Mouse (Mus musculus) ovary, postnatal 36 days (tissue): ENCODE measurements around the gene Cit.

Source experiments
- DNase-seq: peaks from one replicate; pipeline ENCODE4 v3.0.0; 2022; ENCODE audit warnings: low spot score, mixed read lengths

Gene Cit

GRCm38 (mm10) chr5:115915481-115915880 is 70.4 kb downstream of the Cit start:
- DNase-seq = no peak

DNA sequence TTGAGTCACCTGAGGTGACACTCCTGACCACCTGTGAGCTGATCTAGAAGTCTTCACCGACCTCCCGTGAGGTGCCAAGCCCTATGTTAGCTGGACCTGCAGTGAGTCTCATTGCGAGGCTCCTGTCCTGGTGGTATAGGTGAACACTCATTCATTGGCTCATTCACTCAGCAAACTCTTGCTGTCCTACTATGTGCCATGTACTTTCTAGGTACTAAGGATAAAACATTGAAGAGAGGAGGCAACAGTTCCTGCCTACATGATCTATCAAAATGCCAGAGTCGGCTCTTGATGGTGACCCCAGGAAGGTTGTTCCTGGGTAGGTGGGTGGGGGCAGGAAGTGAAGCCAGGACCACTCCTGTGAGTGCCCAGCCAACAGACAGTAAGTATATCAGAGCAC is 72.9 kb downstream of the Cit start:
- DNase-seq = no peak

DNA sequence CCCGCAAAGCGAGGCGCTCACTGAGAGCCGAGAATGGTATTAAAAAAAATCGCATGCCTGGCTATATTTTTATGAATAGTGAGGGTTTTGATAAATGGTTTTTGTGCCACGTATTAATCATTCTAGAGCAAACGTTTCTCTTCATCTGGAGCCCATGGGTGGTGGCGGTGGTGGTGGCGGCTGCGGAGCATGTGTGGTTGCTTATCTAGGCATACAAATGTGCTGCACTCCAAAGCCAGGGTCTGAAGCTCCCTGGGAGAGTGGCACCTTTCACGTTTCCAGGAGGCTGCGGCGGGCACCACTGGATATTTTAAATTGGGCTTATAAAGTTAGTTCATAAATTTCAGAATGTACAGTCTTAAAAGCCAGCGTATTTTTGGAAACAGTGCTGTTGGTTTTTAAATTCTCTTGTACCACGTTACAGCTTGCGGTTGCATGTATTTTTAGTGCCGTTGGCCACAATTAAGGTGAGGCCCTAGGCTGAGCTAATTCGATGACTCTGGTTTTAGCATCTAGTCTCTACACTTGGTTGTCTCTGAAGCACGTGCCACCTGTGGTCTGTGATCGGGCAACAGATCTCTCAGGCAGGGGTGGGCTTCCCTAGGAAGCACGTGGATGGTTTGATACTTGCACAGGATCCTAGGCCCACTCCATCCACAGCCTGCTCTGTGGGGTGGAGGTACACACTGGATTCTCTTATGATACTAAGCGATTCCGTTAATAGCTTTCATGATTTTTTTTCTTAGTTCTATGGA is 73.7 kb downstream of the Cit start:
- no peak for DNase-seq

DNA sequence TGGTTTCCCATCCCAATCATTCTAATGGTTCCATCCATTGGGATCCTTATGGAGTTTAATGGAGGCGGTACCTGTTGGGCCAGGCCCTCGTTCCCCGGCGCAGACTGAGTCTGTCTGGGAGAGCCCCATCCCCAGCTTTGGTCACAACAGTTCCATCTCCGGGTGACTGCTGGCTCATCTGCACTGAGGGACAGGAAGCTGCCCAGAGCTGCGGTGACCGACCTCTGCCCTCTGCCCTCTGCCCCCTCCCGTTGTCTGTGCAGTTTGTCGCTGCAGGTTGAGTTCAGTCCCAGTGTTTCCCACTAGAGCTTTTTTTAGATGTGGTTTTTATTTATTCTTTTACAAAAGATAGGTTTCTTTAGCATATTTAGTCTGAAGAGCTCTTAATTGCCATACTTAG is 76.9 kb downstream of the Cit start:
- no peak for DNase-seq

DNA sequence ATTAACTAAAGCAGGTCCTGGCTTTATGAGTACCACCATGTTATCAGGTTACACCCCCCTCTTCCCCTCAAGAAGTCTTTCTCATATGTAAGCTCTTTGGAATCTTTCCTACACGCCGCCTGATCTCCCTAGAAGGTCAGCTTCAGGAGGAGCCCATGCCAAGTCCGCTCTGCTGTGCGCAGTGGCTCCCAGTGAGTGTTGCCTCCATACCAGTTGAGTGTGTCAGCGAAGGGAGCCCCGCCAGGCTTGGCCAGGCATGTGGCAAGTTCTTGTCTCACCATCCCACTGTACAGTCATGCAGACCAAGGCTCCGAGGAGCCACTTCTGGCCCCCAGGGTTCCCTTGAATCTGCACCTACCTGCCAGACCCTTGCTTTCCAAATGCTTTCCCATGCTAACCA is 79.9 kb downstream of the Cit start:
- DNase-seq = no peak

DNA sequence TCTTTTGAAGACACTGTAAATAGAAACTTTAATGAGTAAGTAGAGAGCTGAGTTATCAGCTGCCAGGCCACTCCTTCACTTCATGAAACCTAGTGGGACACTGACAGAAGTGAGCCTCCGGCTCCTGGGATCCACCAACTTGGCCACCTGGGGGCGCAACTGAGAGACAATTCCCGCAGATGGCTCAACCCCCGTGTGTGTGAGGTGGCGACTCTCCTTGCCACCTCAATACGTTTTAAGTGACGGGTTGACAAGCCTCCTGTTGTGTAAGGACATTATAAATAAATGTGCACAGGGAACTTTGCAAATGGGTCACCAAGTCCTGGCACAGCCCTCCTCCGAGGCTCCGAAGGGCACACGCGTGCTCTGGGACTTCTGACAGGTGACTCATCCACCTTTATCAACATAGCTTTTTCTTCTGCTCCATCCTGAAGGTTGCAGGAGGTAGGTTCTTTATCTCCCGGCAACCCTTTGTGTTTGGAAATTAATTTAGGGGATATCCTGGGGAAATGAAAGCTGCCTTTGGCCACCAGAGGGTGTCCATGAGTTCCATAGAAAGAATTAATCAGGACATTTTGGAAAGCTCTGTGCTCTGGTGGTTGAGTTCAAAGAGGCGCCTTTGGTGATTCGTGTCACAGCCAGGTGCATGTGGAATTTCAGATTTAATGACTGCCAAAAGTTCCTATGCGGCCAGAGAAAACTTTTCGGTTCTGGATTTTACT is 83.9 kb downstream of the Cit start:
- DNase-seq = no peak

DNA sequence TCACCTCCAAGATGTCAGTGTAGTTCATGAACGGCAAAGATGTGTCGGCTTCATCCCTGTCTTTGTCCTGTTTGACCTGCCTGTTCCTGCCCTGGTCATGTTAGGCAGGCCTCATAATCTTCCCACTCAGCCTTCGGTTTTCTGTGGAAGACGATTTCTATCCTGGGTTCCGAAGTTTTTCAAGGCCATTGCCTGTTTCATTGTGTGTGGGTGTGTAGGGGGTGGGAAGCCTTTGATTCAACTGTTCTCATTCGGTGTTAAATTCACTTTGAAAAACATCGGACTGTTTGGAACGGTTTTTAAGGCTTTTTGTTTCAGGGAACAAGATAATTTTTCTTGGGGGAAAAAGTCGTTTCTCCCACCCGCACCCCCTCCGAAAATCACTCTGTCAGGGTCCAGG is 87.2 kb downstream of the Cit start:
- DNase-seq = no peak

DNA sequence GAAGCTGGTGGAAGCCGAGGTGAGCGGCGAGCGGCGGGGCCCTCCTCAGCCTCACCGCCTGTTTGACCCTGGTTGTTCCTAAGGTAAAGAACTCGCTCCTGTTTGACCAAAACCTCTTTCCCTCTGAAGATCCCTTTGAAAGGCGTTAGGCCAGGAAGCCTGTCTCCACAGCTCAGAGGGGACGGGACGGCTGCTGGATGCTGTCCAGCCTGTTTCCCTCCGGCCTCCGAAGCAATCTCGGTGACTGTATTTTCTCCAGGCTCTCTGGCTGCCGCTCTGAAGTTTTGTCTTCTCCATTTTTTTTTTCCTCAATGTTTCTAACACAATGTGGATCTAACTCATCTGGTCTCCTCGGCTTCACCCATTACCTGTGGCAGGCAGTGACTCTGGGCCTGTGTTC is 91.8 kb downstream of the Cit start:
- no peak for DNase-seq

- no peak for DNase-seq
Observed at GRCm38 (mm10) chr5:115937566-115937965, 92.5 kb downstream of the Cit start.

- no peak for DNase-seq
Observed at GRCm38 (mm10) chr5:115938999-115939398, 93.9 kb downstream of the Cit start.

- DNase-seq = no peak
Observed at GRCm38 (mm10) chr5:115942389-115942788, 97.3 kb downstream of the Cit start.

- DNase-seq = no peak
Observed at GRCm38 (mm10) chr5:115944791-115945490, 99.9 kb downstream of the Cit start.

GRCm38 (mm10) chr5:115947622-115948353 is 102.7 kb downstream of the Cit start:
- no peak for DNase-seq

DNA sequence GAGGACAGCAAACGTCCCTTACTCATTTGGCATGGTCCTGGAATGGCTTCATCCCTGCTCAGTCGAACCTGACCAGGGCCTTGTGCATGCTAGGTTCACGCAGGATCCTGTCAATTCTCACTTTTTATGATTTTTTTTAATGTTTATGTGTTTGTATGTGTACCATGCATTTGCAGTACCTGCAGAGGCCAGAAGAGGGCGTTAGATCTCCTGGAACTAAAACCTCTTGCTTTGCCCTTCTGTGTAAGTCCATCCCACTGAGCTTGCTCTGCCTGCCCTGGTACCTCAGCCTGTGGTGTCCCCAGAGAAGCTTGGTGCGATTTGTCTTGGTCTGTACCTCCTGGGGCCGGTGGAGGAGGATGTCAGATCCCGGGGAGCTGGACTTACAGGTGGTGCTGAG is 105.9 kb downstream of the Cit start:
- DNase-seq = no peak

DNA sequence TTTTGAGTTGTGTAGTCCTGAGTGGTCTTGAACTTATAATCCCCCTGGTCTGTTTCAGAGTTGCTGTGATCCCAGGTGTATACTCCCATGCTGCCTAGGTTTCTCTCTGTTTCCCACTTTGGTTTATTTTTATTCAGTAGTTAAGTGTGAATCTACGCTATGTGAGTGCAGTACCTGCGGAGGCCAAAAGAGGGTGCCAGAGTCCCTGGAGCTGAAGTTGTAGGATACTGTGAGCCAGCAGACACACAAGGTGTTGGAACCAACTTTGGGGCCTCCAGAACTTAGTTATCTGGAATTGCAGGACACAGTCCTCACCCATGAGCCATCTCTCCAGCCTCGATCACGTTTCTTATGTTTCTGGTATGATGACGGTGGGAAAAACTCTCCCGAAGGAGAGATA is 108.1 kb downstream of the Cit start:
- DNase-seq = no peak

DNA sequence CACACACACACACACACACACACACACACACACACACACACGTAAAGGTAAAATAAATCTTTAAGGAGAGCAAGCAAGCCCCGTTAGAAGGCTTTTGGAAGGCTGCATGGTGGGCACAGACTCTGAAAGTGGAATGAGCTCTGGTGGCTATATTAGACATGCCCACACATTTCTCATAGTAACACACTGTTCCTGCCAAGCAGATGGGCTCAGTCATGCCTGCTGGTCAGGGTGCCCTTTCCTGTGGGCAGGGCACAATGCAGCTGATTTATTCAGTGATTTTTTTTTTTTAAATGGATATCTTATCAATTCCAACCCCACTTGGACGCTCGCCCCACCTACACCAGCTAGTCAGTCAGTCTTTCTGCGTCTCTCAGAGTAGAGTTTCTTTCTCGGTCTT is 109.0 kb downstream of the Cit start:
- no peak for DNase-seq

DNA sequence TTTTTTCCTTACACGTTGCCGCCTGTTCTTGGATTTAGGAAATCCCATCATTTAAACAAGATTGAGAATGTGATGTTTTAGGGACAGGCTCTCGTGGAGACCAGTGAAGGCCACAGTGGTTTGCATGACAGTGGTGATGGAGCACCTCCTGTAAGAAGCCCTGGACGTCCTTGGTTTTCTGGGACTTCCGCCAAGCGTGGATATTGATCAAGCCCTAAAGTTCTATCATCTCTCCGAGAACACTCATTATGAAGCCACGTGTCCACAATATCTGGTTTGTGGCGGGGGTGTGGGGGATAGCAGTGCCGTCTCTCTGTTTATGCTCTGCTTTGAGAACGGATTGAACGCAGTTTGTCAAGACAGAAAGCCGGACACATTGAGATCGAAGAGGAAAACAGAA is 109.5 kb downstream of the Cit start:
- DNase-seq = no peak

DNA sequence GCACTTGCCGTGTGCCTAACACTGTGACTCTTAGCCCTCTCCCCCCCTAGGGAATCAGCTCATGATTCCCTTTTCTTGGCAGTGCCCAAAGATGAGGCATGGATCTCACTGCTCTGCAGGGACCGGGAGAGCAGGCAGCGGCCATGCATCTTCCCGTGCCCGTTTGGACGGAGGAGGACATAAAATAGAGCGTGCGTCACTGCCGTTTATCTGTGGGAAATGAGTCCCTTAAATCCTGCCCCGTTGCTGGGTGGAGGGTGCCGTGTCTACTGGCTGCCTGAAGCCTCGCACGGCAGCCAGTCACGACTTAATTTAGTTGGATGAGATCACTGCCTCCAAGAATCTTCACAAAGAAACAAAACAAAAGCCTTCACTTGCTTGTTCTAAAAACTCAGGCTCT is 110.1 kb downstream of the Cit start:
- no peak for DNase-seq

DNA sequence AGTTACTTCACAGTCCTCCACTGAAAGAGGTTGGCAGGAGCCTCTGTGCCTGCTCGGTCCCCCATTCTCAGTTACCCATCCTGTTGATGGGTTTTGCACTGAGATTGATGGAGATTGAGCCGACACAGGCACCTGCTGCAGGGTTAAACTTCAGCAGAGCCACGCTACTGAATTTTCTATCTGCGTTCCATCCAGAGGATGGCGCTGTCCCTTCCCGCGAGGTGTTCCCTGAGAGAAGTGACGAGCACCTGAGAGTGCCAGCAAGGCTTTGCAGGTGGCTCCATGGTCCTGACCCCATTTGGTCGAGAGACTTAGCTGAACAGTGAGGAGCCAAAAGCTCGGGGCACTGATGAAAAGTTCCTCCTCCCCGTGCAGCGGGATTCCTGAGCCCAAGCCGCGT is 111.0 kb downstream of the Cit start:
- no peak for DNase-seq

DNA sequence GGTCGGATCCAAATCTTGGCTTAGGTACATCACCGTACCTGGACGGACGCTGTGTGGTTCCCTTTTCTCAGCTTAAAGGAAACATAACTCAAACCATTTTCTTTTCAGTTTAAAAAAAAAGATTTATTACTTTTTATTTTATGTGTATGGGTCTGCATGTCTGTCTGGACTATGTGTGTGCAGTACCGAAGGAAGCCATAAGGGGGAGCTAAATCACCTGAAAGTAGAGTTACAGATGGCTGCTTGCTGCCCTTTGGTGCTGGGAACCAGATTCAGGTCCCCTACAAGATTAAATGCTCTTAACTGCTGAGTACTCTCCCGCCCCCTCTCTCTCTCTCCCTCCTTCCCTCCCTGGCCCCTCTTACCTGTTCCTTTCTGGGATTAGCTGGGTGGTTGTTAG is 112.1 kb downstream of the Cit start:
- DNase-seq = no peak

GRCm38 (mm10) chr5:115958344-115958743 is 113.3 kb downstream of the Cit start:
- no peak for DNase-seq

DNA sequence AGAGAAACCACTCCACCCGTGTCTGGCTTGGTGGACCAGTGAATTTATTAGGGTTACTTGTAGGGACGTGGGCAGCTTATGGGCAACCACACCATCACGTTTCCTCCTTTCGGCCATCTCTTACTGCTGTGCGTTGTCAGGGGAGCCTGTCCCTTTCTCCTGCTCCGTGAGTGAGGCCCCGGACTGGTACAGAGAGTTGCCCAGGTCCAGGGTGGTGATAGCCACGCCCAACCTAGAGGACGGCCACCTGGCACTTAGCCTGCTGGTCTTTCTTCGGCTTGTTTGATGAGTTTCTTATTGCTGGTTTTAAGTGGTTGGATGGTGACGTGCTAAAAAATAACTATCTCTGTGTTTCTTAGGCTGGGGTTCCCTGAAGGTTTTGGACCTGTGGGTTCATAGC is 113.7 kb downstream of the Cit start:
- no peak for DNase-seq

DNA sequence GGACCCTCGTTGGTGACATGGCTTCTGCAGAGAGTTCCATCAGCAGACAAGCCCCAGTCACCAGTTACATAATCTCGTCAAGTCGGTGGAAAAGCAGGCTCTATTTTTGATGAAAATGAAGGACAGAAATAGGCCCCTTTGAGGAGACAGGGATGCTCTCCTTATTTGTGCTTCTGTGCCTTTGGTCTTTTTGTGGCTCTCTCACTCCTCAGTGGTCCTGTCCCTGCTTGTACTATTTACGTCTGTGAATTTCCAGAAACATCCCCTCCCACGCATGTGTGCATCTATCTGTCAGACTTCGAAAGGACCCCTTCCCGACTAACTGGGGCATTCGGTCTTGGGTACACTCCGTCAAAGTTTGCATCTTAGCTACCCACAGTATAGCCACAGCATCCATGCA is 116.7 kb downstream of the Cit start:
- DNase-seq = no peak
